Mouse (Mus musculus): Measurements from ENCODE around the gene Mpzl2. TPM values are rescaled to one million over a fixed set of nuclear protein-coding genes. Genes with fewer than 3 reads are reported as not detected.

Mpzl2 gene
- polyA plus RNA-seq, 1 experiment = 58.9 TPM

- Histone ChIP-seq H3K36me3 (ENCODE audit: control insufficient read depth, insufficient read depth, low read length, poor library complexity, severe bottlenecking) (no peaks in the 10 kb centered on the region), H3K9ac (ENCODE audit: low read depth, poor library complexity, severe bottlenecking) (no peak overlapping the region), H3K4me1 (ENCODE audit: control insufficient read depth, insufficient read depth, low read length) (no peaks in the 10 kb centered on the region), H3K9me3 (replicated peaks; ENCODE audit: control insufficient read depth, insufficient read depth, low read length, poor library complexity, severe bottlenecking) (no peaks in the 10 kb centered on the region), H3K27me3 (ENCODE audit: control insufficient read depth, insufficient read depth, low read length, poor library complexity, severe bottlenecking) (no peaks in the 10 kb centered on the region), H3K4me3 (ENCODE audit: low read depth, low read length) (no peak overlapping the region), H3K27ac (ENCODE audit: insufficient read depth, low read length) (no peak overlapping the region)
- no peak for TF ChIP-seq POLR2A (IDR thresholded peaks at IDR 0.05; ENCODE audit: insufficient read depth, low read length)
- no peak for TF ChIP-seq EP300 (IDR thresholded peaks at IDR 0.05; ENCODE audit: insufficient read depth, low read depth, low read length)
- no peak for TF ChIP-seq CTCF (IDR thresholded peaks at IDR 0.05; ENCODE audit: low read depth, low read length)
Measured at GRCm38 (mm10) chr9:45077859-45078258, 38.3 kb downstream of the Mpzl2 start.

GRCm38 (mm10) chr9:45079011-45079410 is 39.4 kb downstream of the Mpzl2 start, which contains the start of gene Jaml:
Jaml (plus strand) TSS chr9:45079183.
- Histone ChIP-seq H3K27me3 (ENCODE audit: control insufficient read depth, insufficient read depth, low read length, poor library complexity, severe bottlenecking) (no peaks in the 10 kb centered on the region), H3K4me3 (ENCODE audit: low read depth, low read length) (no peak within 1 kb of the TSS), H3K9ac (ENCODE audit: low read depth, poor library complexity, severe bottlenecking) (no peak within 1 kb of the TSS), H3K4me1 (ENCODE audit: control insufficient read depth, insufficient read depth, low read length) (no peaks in the 10 kb centered on the region), H3K27ac (ENCODE audit: insufficient read depth, low read length) (no peak within 1 kb of the TSS), H3K9me3 (replicated peaks; ENCODE audit: control insufficient read depth, insufficient read depth, low read length, poor library complexity, severe bottlenecking) (no peaks in the 10 kb centered on the region), H3K36me3 (ENCODE audit: control insufficient read depth, insufficient read depth, low read length, poor library complexity, severe bottlenecking) (no peaks in the 10 kb centered on the region)
- TF ChIP-seq EP300 (IDR thresholded peaks at IDR 0.05; ENCODE audit: insufficient read depth, low read depth, low read length) (no peak), CTCF (IDR thresholded peaks at IDR 0.05; ENCODE audit: low read depth, low read length) (no peak), POLR2A (IDR thresholded peaks at IDR 0.05; ENCODE audit: insufficient read depth, low read length) (no peak)

- TF ChIP-seq EP300 (IDR thresholded peaks at IDR 0.05; ENCODE audit: insufficient read depth, low read depth, low read length) (no peak), CTCF (IDR thresholded peaks at IDR 0.05; ENCODE audit: low read depth, low read length) (no peak), POLR2A (IDR thresholded peaks at IDR 0.05; ENCODE audit: insufficient read depth, low read length) (no peak)
- no peak overlapping the region for H3K27ac ChIP-seq (ENCODE audit: insufficient read depth, low read length)
- H3K27me3 ChIP-seq (ENCODE audit: control insufficient read depth, insufficient read depth, low read length, poor library complexity, severe bottlenecking) = no peaks in the 10 kb centered on the region
- no peak overlapping the region for H3K9ac ChIP-seq (ENCODE audit: low read depth, poor library complexity, severe bottlenecking)
- no peak overlapping the region for H3K4me3 ChIP-seq (ENCODE audit: low read depth, low read length)
- H3K9me3 ChIP-seq (replicated peaks; ENCODE audit: control insufficient read depth, insufficient read depth, low read length, poor library complexity, severe bottlenecking) = no peaks in the 10 kb centered on the region
- no peaks in the 10 kb centered on the region for H3K4me1 ChIP-seq (ENCODE audit: control insufficient read depth, insufficient read depth, low read length)
- no peaks in the 10 kb centered on the region for H3K36me3 ChIP-seq (ENCODE audit: control insufficient read depth, insufficient read depth, low read length, poor library complexity, severe bottlenecking)
Measured at GRCm38 (mm10) chr9:45083132-45083531, 43.5 kb downstream of the Mpzl2 start.

GRCm38 (mm10) chr9:45084556-45084955 is 45.0 kb downstream of the Mpzl2 start:
- Histone ChIP-seq H3K36me3 (ENCODE audit: control insufficient read depth, insufficient read depth, low read length, poor library complexity, severe bottlenecking) (no peaks in the 10 kb centered on the region), H3K4me3 (ENCODE audit: low read depth, low read length) (no peak overlapping the region), H3K27ac (ENCODE audit: insufficient read depth, low read length) (no peak overlapping the region), H3K27me3 (ENCODE audit: control insufficient read depth, insufficient read depth, low read length, poor library complexity, severe bottlenecking) (no peaks in the 10 kb centered on the region), H3K9ac (ENCODE audit: low read depth, poor library complexity, severe bottlenecking) (no peak overlapping the region), H3K9me3 (replicated peaks; ENCODE audit: control insufficient read depth, insufficient read depth, low read length, poor library complexity, severe bottlenecking) (no peaks in the 10 kb centered on the region), H3K4me1 (ENCODE audit: control insufficient read depth, insufficient read depth, low read length) (no peaks in the 10 kb centered on the region)
- no peak for TF ChIP-seq POLR2A (IDR thresholded peaks at IDR 0.05; ENCODE audit: insufficient read depth, low read length)
- no peak for TF ChIP-seq CTCF (IDR thresholded peaks at IDR 0.05; ENCODE audit: low read depth, low read length)
- TF ChIP-seq EP300 (IDR thresholded peaks at IDR 0.05; ENCODE audit: insufficient read depth, low read depth, low read length) = no peak

GRCm38 (mm10) chr9:45085741-45086690 is 46.4 kb downstream of the Mpzl2 start:
- H3K36me3 ChIP-seq (ENCODE audit: control insufficient read depth, insufficient read depth, low read length, poor library complexity, severe bottlenecking) = no peaks in the 10 kb centered on the region
- H3K4me3 ChIP-seq (ENCODE audit: low read depth, low read length) = no peak overlapping the region
- no peak overlapping the region for H3K27ac ChIP-seq (ENCODE audit: insufficient read depth, low read length)
- no peaks in the 10 kb centered on the region for H3K9me3 ChIP-seq (replicated peaks; ENCODE audit: control insufficient read depth, insufficient read depth, low read length, poor library complexity, severe bottlenecking)
- TF ChIP-seq POLR2A (IDR thresholded peaks at IDR 0.05; ENCODE audit: insufficient read depth, low read length) (no peak), EP300 (IDR thresholded peaks at IDR 0.05; ENCODE audit: insufficient read depth, low read depth, low read length) (no peak), CTCF (IDR thresholded peaks at IDR 0.05; ENCODE audit: low read depth, low read length) (no peak)
- H3K4me1 ChIP-seq (ENCODE audit: control insufficient read depth, insufficient read depth, low read length) = no peaks in the 10 kb centered on the region
- H3K9ac ChIP-seq (ENCODE audit: low read depth, poor library complexity, severe bottlenecking) = no peak overlapping the region
- H3K27me3 ChIP-seq (ENCODE audit: control insufficient read depth, insufficient read depth, low read length, poor library complexity, severe bottlenecking) = no peaks in the 10 kb centered on the region

- TF ChIP-seq POLR2A (IDR thresholded peaks at IDR 0.05; ENCODE audit: insufficient read depth, low read length) (no peak), EP300 (IDR thresholded peaks at IDR 0.05; ENCODE audit: insufficient read depth, low read depth, low read length) (no peak), CTCF (IDR thresholded peaks at IDR 0.05; ENCODE audit: low read depth, low read length) (no peak)
- Histone ChIP-seq H3K27ac (ENCODE audit: insufficient read depth, low read length) (no peak overlapping the region), H3K4me3 (ENCODE audit: low read depth, low read length) (no peak overlapping the region), H3K9ac (ENCODE audit: low read depth, poor library complexity, severe bottlenecking) (no peak overlapping the region), H3K27me3 (ENCODE audit: control insufficient read depth, insufficient read depth, low read length, poor library complexity, severe bottlenecking) (no peaks in the 10 kb centered on the region), H3K9me3 (replicated peaks; ENCODE audit: control insufficient read depth, insufficient read depth, low read length, poor library complexity, severe bottlenecking) (no peaks in the 10 kb centered on the region), H3K4me1 (ENCODE audit: control insufficient read depth, insufficient read depth, low read length) (no peaks in the 10 kb centered on the region), H3K36me3 (ENCODE audit: control insufficient read depth, insufficient read depth, low read length, poor library complexity, severe bottlenecking) (no peaks in the 10 kb centered on the region)
Measured at GRCm38 (mm10) chr9:45088040-45088439, 48.4 kb downstream of the Mpzl2 start.
